Mouse (Mus musculus) spleen, postnatal 4 days (tissue): Measurements from ENCODE around the gene Arid3c.
"Not testable (repeated sequence)": the region's sequence is repeated elsewhere in the genome, so short reads cannot be mapped to it uniquely, and the experiment has no call there.

ENCODE experiments used
- DNase-seq, 2 experiments: peaks; one replicate each; pipeline ENCODE4 v3.0.0; 2022; ENCODE audit warnings: low spot score in 2 of 2

The Arid3c gene

DNA sequence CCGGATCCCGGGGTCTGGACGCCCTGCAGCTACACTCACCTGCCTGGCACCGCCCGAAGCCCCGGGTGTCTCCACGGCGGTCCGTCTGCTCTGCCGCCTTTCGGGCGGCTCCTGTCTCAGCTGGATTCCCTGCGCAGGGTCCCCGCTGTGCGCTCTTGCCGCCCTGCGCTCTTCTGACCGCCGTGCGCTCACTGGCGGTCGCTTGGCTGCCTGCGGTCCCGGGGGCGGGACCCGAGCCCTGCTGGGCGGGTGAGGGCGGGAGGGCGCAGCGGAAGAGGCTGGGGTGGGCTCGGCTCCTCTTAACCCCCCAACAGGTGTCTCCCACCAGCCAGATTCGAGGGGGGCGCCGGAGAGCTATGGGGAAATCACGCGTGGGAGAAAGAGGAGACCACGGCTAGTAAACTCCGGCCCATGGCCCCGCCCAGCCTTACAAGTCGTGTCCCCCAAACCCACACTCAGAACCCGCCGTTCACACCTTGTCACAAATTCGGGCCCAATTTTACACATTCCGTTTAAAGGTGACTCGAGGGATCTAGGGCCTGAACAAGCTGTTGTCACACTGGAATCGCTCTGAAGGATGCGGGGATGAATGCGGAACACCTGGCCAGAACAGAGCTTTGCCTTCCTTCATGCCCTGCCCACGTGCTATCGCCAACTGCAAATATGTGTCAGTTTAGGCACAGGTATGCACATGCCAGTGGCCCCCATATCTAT, at the start of gene Arid3c:
Gene Arid3c, minus strand, starts transcription at position 91 of the 714 bp plus-strand sequence.
- DNase-seq, result no peak

DNA sequence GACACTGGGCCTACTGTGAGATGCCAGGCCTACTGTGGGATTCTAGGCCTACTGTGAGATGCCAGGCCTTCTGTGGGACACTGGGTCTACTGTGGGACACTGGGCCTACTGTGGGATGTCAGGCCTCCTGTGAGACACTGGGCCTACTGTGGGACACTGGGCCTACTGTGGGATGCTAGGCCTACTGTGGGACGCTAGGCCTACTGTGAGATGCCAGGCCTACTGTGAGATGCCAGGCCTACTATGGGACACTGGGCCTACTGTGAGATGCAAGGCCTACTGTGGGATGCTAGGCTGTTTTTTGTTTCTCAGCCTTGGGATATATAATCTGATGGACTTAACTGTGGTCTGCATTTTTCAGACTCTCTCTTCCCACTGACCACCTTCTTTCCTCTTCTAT, 44.9 kb upstream of the Arid3c start:
- DNase-seq, result not testable (repeated sequence)

DNA sequence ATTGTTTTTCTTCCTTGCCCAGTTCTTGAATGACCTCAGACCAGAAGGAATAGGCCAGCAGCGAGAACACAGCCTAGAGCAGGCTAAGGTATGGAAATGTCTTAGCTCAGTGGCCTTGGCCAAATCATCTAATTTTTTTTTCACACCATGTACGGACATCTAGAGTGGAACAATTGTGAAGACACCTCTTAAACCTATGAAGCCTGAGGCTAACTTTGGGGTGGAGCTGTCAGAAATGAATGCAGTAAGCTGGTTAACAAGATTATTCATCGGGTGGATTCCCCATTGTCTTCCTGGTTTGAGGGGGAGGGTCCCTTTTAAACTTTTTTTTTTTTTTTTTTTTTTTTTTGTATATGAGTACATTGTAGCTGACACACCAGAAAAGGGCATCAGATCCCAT, 43.6 kb upstream of the Arid3c start:
- not testable (repeated sequence) for DNase-seq

DNA sequence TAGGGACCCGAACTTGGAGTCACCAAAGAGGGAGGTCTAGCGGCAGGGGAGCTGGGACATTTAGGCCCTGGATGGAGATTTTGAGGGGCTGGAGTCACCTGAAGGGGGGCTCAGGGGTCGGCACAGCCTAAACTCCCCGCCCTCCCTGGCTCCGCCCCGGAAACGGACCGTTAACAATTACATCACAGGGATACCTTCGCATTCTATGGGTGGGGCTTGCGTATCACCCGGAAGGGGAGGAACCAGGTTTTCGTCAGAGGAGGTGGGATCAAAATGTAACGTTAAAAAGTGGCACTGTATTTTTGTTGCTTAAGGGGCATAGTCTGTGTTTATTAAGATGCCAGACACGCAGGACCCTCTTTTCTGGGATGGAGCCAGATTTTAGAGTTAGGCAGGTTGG, 43.1 kb upstream of the Arid3c start, which contains the start of gene Ccl27a:
Gene Ccl27a, minus strand, starts transcription at position 246 of the 400 bp plus-strand sequence.
- DNase-seq, result peak; percentile 70 to 77

DNA sequence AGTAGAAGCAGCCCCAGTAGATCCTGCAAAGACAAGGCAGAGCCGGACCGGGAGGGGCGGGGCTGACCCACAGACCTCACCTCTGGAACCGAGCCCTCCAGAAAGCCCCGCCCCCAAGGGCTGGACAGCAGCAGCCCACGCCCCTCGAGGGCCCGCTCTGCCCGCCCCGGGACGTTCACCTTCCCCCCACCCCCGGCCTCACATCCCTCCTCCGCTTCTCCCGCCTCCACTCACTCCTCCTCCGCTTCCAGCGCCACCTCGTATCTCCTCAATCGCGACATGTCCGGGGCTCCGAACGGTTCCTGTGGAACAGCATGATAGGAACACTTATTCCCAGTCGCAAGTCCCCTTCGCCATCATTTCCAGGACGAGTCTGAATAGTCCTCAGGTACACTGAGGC, 42.6 kb upstream of the Arid3c start:
- DNase-seq, result peak in 1 of 2 experiments; percentile 57

DNA sequence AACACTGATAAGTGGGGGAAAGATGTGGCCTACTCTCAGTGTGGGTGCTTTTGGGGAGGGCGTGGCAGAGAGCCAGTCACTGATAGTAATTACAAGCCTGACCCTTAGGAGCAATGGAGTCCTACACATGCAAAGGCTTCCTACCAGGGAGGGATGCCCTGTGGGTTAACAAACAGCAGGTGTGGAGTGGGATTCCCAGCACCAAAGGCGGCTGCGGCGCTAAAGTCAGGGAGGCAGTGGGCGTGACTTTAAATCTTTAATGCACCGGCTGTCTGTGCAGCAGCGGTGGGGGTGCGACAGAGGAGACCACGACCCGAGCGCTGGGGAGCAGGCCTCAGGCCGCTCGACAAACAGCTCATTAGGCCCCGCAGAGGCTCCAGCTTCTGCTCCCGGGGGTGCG, 42.0 kb upstream of the Arid3c start:
- DNase-seq, result not testable (repeated sequence)

DNA sequence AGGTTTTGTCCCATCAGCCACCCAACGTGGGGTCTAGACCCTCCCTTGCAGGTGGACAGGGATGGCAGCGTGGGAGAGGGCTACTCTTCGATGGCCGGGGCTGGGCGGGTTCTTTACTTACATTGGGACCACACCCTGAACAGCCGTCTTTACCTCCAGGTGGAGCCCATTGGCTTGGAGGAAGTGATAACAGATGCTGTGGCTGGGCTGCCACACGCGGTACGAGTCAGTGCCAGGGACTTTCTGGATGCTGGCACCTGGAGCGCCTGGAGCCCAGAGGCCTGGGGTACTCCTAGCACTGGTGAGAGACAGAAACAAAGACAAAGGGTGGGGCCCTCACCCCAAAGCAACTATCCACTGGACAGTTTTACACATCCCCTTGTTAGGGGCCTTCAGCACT, 36.4 kb upstream of the Arid3c start:
- DNase-seq, result not testable (repeated sequence)

DNA sequence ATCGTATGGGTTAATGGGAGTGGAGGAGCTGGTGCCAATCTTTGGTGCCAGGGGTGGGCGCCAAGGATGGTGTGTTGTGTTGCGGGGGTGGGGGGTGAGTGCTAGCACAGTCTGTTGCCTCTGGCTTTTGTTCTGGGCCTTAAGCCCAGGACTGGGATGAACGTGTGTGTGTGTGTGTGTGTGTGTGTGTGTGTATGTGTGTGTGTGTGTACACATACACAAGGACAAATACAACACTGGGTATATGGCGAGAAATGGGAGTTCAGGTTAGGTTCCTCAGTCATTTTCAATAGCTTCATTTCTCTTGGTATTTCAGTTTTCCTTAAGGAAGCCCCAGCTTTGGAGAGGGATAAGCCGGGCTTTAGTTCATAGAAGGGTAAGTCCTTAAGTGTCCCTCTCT, 32.2 kb upstream of the Arid3c start:
- DNase-seq, result not testable (repeated sequence)

DNA sequence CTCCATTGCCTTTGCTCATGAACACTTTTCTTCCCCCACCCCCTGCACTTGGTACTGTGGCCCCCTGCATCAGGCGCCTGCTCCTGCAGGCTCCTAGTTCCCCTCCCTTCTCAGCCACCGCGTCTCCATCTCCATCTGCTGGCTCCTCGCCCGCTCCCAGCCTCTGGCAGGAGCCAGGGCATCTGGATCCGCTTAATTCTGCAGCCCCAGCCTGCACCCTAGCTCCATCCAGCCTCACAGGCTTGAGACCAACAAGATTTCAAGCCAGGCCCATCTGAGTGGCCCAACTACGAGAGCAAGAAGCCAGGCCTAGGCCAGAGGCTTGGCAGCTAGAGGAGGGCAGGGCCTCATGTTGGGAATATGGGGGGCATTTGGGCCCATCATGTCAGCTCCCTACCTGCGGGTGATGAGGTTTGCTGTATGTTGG, 31.8 kb upstream of the Arid3c start:
- DNase-seq, result not testable (repeated sequence)

DNA sequence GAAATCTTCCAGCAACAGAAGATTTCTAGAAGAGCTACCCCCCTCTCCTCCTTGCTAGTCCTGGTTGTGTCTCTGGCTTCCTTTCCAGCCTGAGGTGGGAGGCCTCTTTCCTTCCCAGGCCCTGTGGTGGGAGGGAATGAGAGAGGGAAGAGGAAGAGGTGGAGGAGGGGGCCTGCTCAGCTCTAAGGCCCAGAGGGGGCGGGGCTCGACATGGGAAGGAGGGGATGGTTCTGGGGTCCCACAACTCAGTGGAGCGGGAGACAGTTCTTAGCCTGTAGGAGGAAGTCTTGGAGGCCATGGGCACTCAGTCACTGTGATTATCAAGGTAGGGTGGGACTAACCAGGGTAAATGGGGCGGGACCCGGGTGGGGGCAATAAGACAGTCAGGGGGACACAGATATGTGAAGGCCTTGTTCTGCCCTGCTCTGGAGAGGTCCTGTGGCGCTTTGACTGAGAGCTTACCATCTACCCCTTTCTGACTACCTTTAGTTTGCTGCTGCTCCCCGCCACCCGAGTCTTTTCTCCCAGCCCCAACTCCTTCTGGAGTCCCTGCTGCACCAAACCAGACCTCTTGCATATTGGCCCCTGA, 31.3 kb upstream of the Arid3c start:
- DNase-seq, result no peak

DNA sequence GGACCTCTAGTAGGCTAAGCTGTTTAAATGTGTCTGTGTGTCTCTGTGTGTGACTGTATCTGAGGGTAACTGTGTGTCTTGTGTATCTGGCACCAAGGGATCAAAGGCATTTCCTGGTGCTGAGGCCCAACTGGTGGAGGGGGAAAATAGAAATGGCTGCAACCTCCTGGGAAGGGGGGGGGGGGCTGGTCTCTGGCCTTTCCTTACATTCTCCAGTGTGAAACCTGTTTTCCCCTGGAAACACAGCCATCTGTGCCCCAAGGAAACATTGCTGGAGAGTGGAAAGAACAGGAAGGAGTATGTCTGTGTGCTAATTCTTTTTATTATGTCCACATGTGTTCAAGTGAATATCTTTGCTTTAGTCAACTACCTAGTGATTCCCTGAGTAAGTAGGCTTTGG, 30.7 kb upstream of the Arid3c start:
- DNase-seq, result no peak

DNA sequence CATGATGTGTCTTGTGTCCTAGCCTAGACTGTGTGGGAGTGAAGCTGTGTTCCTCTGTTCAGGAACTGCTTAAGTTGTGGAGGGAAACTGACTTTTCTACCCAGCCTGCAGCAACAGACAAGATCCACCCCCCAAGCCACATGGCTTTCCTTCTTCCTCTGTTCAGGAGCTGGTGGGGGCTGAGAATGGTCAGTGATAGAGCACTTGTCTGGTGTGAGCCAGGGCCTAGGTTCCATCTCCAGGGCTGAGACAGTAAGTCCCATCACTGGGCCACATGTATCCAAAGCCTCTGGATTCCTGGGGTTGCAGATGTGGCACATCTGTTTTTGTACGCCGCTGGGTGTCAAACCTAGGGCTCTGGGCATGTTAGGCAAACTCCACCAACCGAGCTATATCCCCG, 30.0 kb upstream of the Arid3c start:
- no peak for DNase-seq

DNA sequence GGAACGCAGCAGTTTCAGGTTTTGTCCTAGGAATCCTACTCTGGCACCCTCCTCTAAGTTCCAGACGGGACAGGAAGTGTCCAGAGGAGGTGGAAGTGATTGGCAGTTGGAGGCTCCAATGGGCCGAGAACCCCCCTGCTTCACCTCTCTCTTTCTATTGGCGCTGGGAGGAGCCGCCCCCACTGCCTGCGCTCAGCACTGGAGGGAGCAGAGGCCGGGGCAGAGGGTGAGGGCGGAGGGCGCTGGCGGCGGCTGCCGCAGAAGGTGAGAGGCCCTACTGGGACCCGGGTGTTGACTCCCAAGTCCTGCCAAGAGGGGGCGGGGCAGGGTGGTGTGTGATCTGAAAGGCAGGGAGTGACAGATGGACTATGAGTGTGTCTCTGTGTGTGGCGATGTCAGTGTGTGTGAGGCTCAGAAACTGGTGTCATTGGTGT, 29.4 kb upstream of the Arid3c start:
- peak; percentile 70 to 83 for DNase-seq

DNA sequence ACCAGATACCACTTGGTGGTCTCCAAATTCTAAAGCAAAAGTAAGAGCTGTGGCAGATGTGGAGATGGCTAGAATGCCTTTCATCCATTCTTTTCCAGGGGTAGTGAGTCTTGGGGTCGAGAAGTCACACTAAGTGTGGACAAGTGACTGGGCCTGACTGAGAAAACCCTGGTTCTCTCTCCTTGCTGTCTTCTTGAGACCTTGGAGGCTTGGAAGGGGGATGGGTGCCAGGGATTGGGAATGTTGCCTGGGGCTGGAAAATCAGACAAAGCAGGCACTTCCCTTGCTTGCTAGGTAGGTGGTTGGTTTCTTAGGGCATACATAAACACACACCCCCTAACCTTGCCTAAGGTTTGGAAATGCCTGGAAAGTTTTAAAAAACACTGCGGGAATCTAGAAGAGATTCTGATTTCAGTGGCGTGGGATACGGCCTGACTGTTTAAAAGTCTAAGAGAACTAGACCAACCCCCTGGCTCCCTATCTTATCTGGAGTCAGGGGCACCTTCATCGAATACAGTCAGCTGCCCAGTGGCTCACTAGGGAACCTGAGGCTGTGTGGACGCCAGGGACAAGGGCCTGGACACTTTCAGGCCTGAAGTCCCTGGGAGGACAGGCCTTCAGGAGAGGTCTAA, 28.8 kb upstream of the Arid3c start:
- DNase-seq, result peak in 1 of 2 experiments; percentile 58

DNA sequence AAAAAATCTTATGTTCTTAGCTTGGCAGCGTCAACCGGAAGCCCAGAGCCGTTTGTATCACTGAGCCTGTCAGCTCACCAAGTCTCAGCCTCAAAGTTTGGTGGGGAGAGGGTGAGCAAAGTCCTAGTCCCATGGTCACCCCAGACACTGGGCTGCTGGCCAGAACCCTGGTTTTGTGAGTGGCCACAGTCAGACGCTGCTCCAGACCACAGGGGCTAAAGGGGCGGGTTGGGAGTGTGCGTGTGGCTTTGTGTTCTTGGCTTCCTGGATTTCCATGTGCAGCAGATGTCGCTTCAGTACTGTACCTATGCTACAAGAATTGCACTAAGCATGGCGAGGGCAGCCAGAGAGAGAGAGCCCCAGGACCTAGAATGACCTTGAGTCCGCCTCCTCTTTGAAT, 28.3 kb upstream of the Arid3c start:
- DNase-seq, result no peak

DNA sequence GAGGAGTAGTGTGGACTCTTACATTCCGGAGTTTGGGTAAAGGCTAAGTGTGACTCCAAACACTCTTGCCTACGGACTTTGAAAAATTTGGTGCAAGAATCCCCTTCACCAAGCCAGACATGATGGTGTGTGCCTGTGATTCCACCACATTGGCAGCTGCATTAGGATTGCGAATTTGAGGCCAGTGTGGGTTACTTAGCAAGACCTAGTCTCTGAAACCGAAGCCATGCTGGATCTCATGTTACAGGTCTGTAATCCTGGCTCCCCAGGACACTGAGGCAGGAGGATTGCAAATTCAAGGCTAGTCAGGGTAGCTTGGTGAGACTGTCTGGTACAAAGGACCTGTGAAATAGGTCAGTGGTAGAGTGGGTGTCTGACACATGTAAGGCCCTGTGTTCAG, 27.8 kb upstream of the Arid3c start:
- DNase-seq, result no peak

DNA sequence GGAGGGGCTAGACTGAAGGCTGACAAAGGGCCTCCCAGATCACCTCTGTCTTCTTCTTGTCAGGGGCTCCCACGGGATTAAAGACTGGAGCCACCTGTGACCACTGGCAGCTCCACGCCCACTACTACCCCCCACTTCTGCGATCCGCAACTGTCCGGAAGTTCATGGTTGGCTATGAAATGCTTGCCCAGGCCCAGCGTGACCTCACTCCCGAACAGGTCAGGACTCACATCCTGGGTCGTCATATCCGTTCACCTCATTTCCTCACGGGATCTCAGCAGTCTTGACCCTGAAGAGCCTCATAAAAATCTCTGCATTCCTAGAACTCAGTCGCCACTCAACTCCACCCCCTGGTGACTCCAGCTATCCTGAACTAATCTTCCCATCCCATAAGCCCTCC, 27.1 kb upstream of the Arid3c start:
- DNase-seq, result no peak

DNA sequence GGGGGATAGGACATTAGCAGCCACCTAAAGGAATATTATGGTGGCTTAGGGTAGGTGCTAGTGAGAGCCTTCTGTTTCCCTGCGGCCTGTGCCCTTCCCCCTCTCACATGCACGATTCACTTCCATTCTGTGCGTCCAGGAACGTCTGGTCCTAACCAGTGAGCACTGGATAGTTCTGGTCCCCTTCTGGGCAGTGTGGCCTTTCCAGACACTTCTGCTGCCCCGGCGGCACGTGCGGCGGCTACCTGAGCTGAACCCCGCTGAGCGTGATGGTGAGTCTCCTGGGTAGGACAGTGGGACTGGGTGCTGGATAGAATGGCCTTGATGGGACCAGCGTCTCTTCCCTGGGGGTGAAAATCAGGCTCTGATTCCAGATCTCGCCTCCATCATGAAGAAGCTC, 26.4 kb upstream of the Arid3c start:
- peak in 1 of 2 experiments; percentile 60 for DNase-seq

DNA sequence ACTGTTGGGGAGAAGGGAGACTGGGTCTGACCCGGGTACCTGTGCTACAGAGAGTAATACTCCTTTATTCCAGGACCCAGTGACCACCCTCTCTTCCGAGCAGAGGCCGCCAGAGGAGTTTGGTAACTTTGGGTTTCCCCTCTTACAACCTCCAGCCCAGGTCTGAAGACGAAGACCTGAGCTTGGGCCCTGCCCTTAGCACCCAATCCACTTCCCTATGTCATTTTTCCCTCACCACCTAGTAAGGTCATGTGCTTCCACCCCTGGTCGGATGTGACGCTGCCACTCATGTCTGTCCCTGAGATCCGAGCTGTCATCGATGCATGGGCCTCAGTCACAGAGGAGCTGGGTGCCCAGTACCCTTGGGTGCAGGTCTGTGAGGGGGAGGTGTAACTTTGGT, 25.5 kb upstream of the Arid3c start:
- peak in 1 of 2 experiments; percentile 61 for DNase-seq

DNA sequence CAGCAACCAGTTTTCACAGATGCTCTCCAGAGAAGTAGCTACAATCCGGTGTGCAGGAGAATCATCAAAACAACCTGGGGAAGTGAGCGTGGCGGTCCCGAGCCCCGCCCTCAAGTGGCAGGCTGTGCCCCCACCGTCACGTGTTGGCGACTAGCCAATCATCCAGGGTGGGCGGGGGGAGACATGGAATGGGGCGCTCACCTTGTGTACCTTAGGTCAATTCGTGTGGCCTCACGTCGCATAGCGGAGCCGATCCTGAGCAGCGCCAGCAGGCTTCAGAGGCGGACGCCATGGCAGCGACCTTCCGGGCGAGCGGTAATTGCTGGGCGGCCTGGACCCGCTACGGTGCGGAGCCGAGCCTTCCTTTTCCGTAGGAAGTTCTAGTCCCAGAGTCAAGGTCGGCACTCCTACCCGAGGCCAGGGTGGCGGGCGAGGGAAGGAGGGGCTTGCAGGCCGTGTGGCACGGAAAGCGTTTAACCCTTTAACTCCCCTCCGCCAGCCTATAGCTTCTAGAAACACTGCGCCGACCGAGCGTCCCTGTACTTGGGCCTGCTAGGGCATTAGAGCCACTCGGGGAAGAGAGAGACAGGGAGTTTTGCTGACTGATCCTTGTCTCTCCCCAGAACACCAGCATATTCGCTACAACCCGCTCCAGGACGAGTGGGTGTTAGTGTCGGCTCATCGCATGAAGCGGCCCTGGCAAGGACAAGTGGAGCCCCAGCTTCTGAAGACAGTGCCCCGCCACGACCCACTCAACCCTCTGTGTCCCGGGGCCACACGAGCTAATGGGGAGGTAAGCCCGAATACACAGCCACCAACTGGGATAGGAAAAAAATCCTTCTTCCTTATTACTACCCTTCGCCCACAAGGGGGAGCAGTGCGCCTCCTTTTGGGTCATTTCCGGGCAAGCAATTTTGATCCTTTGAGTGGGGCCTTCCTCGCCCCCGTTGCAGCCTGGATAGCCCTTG, 24.7 kb upstream of the Arid3c start, which contains the start of gene Sigmar1:
Gene Sigmar1, minus strand, starts transcription at position 820 of the 968 bp plus-strand sequence.
- peak; percentile 85 to 91 for DNase-seq

DNA sequence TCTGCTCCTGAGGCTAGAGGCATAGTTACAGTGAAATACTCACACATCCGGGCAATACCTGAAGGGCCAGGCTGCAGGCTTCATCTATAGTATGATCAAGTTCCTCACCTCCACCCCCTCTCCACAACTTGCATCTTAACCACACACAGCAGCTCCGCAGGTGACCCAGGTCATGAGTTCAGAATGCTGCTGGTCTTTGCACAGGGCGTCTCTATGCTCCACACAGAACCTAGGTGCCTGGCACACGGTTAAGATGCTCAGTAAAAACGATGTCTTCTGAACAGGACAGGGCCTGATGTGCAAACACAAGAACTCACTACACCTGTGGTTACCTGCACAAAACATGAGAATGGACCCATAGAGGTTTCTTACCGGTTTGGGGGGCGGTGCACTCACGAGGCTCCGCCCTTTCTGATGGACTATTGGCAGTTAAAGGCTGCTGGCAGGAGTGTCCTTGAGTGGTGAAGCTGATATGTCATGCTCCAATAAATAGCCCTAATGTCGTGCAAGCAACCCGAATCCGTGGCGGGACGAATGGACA, 23.9 kb upstream of the Arid3c start, which contains the start of gene Galt:
Gene Galt, plus strand, starts transcription at position 432 of the 541 bp plus-strand sequence.
- peak in 1 of 2 experiments; percentile 59 for DNase-seq
